Mouse (Mus musculus): ENCODE measurements around the gene Arl3.

Gene Arl3

GRCm38 (mm10) chr19:46481352-46481751 lies 91.6 kb downstream of the Arl3 start:
- Histone ChIP-seq H3K4me3 (replicated peaks; ENCODE audit: low read length) (no peak overlapping the region), H3K27me3 (ENCODE audit: insufficient read depth, low read length) (0 out of 2 replicates have a peak, but pooled peaks cover 2% of the 10 kb centered on the region), H3K36me3 (ENCODE audit: insufficient read depth, low read length) (peaks cover 24% of the 10 kb centered on the region; the same call in 1 of the 2 replicates), H3K4me1 (replicated peaks; ENCODE audit: low read depth, low read length) (peaks cover 100% of the 10 kb centered on the region), H3K9me3 (ENCODE audit: low read length) (no peaks in the 10 kb centered on the region)
- TF ChIP-seq POU5F1 (IDR thresholded peaks at IDR 0.05; ENCODE audit: borderline replicate concordance, low read length) (no peak), NANOG (IDR thresholded peaks at IDR 0.05; ENCODE audit: borderline replicate concordance, low read length) (no peak), CTCF (conservative IDR thresholded peaks at IDR 0.05; ENCODE audit: low read length) (no peak)

All from E14TG2a.4 (cell line).